Mouse (Mus musculus): ENCODE data around the gene Pan3.

GRCm38 (mm10) chr5:147597825-147598224, 167.9 kb downstream of the Pan3 start:
- no peak for TF ChIP-seq CTCF (IDR thresholded peaks at IDR 0.05; ENCODE audit: low read depth)
- TF ChIP-seq EP300 (IDR thresholded peaks at IDR 0.05; ENCODE audit: low read depth), result no peak

Measured in heart, postnatal 0 days (tissue).